Comparison of ENCODE assay signal across 8 mouse cellular contexts in the genomic region with DNA sequence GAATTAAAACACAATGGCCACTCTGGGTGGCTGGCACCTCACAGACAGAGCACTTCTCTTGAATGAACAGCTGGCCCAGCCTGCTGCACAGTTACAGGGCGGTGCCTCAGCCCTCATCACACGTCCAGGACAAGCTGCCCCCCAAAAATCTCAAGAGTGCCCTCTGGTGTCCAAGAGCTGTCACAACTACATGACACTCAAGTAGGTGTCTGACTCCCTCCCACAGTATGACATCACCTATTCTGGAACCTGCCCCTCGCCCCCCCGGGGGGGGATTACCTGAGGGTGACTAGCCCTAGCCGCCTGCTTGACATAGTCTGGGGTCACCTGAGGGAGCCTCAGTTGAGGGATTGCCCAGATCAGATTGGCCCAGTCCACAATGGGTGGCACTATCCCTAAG. TPM values are rescaled to one million over a fixed set of nuclear protein-coding genes. Genes with fewer than 3 reads are reported as not detected.
DNase-seq lines count a peak whose midpoint lies in the region; ATAC-seq and TF ChIP-seq lines count a peak whose summit lies in the region.

No protein-coding gene starts in this region.

- TF ChIP-seq CTCF in gastrocnemius, adult 2 months (IDR thresholded peaks at IDR 0.05), result peak; percentile 83

- peaks cover 9% of the 10 kb centered on the region; the same call in 1 of the 2 replicates for H3K4me1 ChIP-seq in midbrain, embryonic 10.5 days
- no peaks in the 10 kb centered on the region for H3K4me1 ChIP-seq in midbrain, embryonic 15.5 days
- peaks cover 4% of the 10 kb centered on the region; the same call in 1 of the 2 replicates for H3K4me1 ChIP-seq in intestine, embryonic 16.5 days (ENCODE audit: control insufficient read depth, insufficient read depth, low read length)
- no peaks in the 10 kb centered on the region for H3K4me1 ChIP-seq in limb, embryonic 11.5 days (ENCODE audit: control insufficient read depth, insufficient read depth, low read length)

- H3K9ac ChIP-seq in midbrain, embryonic 15.5 days, result no peak overlapping the region
- no peak overlapping the region for H3K9ac ChIP-seq in intestine, embryonic 16.5 days (ENCODE audit: low read depth, low read length)
- H3K9ac ChIP-seq in limb, embryonic 11.5 days (ENCODE audit: low read length), result no peak overlapping the region

- H3K4me2 ChIP-seq in midbrain, embryonic 15.5 days, result no peak overlapping the region
- no peak overlapping the region for H3K4me2 ChIP-seq in intestine, embryonic 16.5 days (ENCODE audit: low read depth, low read length)
- H3K4me2 ChIP-seq in limb, embryonic 11.5 days (ENCODE audit: low read depth, severe bottlenecking), result no peak overlapping the region

- H3K9me3 ChIP-seq in midbrain, embryonic 10.5 days (replicated peaks), result no peaks in the 10 kb centered on the region
- no peaks in the 10 kb centered on the region for H3K9me3 ChIP-seq in midbrain, embryonic 15.5 days
- no peaks in the 10 kb centered on the region for H3K9me3 ChIP-seq in intestine, embryonic 16.5 days (ENCODE audit: control insufficient read depth, low read length)
- no peaks in the 10 kb centered on the region for H3K9me3 ChIP-seq in limb, embryonic 11.5 days (ENCODE audit: control insufficient read depth, low read length)

- intact Hi-C loops in gastrocnemius, adult 2 months (cut with DNase I), result loop anchor here (2.0 to 10.0 kb wide), 2 partner anchors 42 to 200 kb away; partner anchors contain the start of genes Ahctf1 and Gm10518

- H3K27me3 ChIP-seq in midbrain, embryonic 10.5 days (ENCODE audit: low read depth, poor library complexity, severe bottlenecking), result peaks cover 13% of the 10 kb centered on the region; the same call in 1 of the 2 replicates
- no peaks in the 10 kb centered on the region for H3K27me3 ChIP-seq in midbrain, embryonic 15.5 days (replicated peaks)
- H3K27me3 ChIP-seq in intestine, embryonic 16.5 days (replicated peaks; ENCODE audit: control insufficient read depth, insufficient read depth, low read length), result no peaks in the 10 kb centered on the region
- H3K27me3 ChIP-seq in limb, embryonic 11.5 days (ENCODE audit: control insufficient read depth, insufficient read depth, low read length), result no peaks in the 10 kb centered on the region
- no peaks in the 10 kb centered on the region for H3K27me3 ChIP-seq in splenic B cell, adult 2 months (ENCODE audit: control insufficient read depth, insufficient read depth, low read length, poor library complexity, severe bottlenecking)

- WGBS in midbrain, embryonic 10.5 days, result 22% methylated on average over 5 of the region's 5 CpGs
- 13% methylated on average over 5 of the region's 5 CpGs for WGBS in midbrain, embryonic 15.5 days
- WGBS in intestine, embryonic 16.5 days, result 16% methylated on average over 5 of the region's 5 CpGs
- 25% methylated on average over 5 of the region's 5 CpGs for WGBS in limb, embryonic 11.5 days

- no peak for ATAC-seq in midbrain, embryonic 15.5 days (replicated peaks)
- peak; percentile 65 for ATAC-seq in intestine, embryonic 16.5 days
- peak; percentile 37 for ATAC-seq in limb, embryonic 11.5 days (ENCODE audit: insufficient number of reproducible peaks, low FRiP score, low TSS enrichment, low read depth)
- ATAC-seq in monocyte, adult 5-6 weeks (replicated peaks; ENCODE audit: insufficient number of reproducible peaks, low FRiP score, low TSS enrichment, poor library complexity, severe bottlenecking), result peak; percentile 59

- H3K4me3 ChIP-seq in midbrain, embryonic 10.5 days, result no peak overlapping the region
- H3K4me3 ChIP-seq in midbrain, embryonic 15.5 days, result no peak overlapping the region
- H3K4me3 ChIP-seq in gastrocnemius, adult 2 months, result no peak overlapping the region
- H3K4me3 ChIP-seq in intestine, embryonic 16.5 days (ENCODE audit: low read length), result no peak overlapping the region
- no peak overlapping the region for H3K4me3 ChIP-seq in limb, embryonic 11.5 days (ENCODE audit: low read depth, low read length)

- H3K36me3 ChIP-seq in midbrain, embryonic 10.5 days, result no peaks in the 10 kb centered on the region
- no peaks in the 10 kb centered on the region for H3K36me3 ChIP-seq in midbrain, embryonic 15.5 days (replicated peaks)
- no peaks in the 10 kb centered on the region for H3K36me3 ChIP-seq in intestine, embryonic 16.5 days (ENCODE audit: control insufficient read depth, insufficient read depth, low read length)
- H3K36me3 ChIP-seq in limb, embryonic 11.5 days (ENCODE audit: control insufficient read depth, insufficient read depth, low read length), result no peaks in the 10 kb centered on the region
- no peaks in the 10 kb centered on the region for H3K36me3 ChIP-seq in splenic B cell, adult 2 months (ENCODE audit: control insufficient read depth, insufficient read depth, low read length, poor library complexity, severe bottlenecking)

- peak; percentile 54 for DNase-seq in midbrain, embryonic 10.5 days (ENCODE audit: low spot score)
- peak; percentile 74 to 79 for DNase-seq in cerebellum, postnatal 10 days
- DNase-seq in gastrocnemius, adult 2 months, result peak; percentile 81
- DNase-seq in limb, embryonic 11.5 days (ENCODE audit: low spot score), result peak; percentile 70
- DNase-seq in splenic B cell, adult 2 months (ENCODE audit: low read depth, low spot score), result peak; percentile 86

- no peak overlapping the region for H3K27ac ChIP-seq in midbrain, embryonic 10.5 days (replicated peaks)
- no peak overlapping the region for H3K27ac ChIP-seq in midbrain, embryonic 15.5 days
- no peak overlapping the region for H3K27ac ChIP-seq in gastrocnemius, adult 2 months
- H3K27ac ChIP-seq in intestine, embryonic 16.5 days (ENCODE audit: low read length), result no peak overlapping the region
- H3K27ac ChIP-seq in limb, embryonic 11.5 days (replicated peaks; ENCODE audit: low read depth, low read length), result no peak overlapping the region

RNA-seq across cellular contexts. Expression of gene Ahctf1, which starts 41.4 kb away (rescaled TPM):
- polyA plus RNA-seq in midbrain, embryonic 10.5 days (2016; fragmentation: Nextera tagmentation; extraction: Ambion mirVana), result 27.3 and 28.1 TPM in 2 replicates
- 20.7 and 20.9 TPM in 2 replicates for polyA plus RNA-seq in midbrain, embryonic 15.5 days (2015; fragmentation: Nextera tagmentation; extraction: Ambion mirVana)
- total RNA-seq in gastrocnemius, adult 2 months (2021), result 10 to 100 TPM; 18.3 to 19.1 TPM
- polyA plus RNA-seq in intestine, embryonic 16.5 days (2015; fragmentation: Nextera tagmentation; extraction: Ambion mirVana), result 12.3 and 12.9 TPM in 2 replicates
- polyA plus RNA-seq in limb, embryonic 11.5 days (2014; fragmentation: Nextera tagmentation; extraction: Ambion mirVana), result 37.0 and 39.9 TPM in 2 replicates
- 47.6 to 87.5 TPM (median 56.5 TPM) in 3 replicates for total RNA-seq in monocyte, adult 5-6 weeks (2017)

RNA-seq across cellular contexts. Expression of gene Gm10518, which starts 41.7 kb away (rescaled TPM):
- 0.10 and 0.31 TPM in 2 replicates for polyA plus RNA-seq in midbrain, embryonic 10.5 days (2016; fragmentation: Nextera tagmentation; extraction: Ambion mirVana)
- polyA plus RNA-seq in midbrain, embryonic 15.5 days (2015; fragmentation: Nextera tagmentation; extraction: Ambion mirVana), result 0.23 TPM in 1 of 2 replicates, not detected in the other
- total RNA-seq in gastrocnemius, adult 2 months (2021), result not detected
- polyA plus RNA-seq in intestine, embryonic 16.5 days (2015; fragmentation: Nextera tagmentation; extraction: Ambion mirVana), result not detected in 2 replicates
- polyA plus RNA-seq in limb, embryonic 11.5 days (2014; fragmentation: Nextera tagmentation; extraction: Ambion mirVana), result 0.23 and 0.24 TPM in 2 replicates
- total RNA-seq in monocyte, adult 5-6 weeks (2017), result 0.58 TPM in 1 of 3 replicates, not detected in the others
